Mouse (Mus musculus) CH12F3 (cell line): ENCODE measurements at regions not wholly inside any gene's neighbourhood (a gene's known extent, or its start where the extent isn't known, plus 50 kb on each side); places are given as distances from the start of the nearest gene placed in this dataset.

Source experiments
- in situ Hi-C: fragments of 300-500 bp; cut with MboI; formaldehyde crosslinking; loops from 2 replicates; pipeline ENCODE4 v1.14.3; 2020; ENCODE audit warnings: low sequenced_read_pairs

DNA sequence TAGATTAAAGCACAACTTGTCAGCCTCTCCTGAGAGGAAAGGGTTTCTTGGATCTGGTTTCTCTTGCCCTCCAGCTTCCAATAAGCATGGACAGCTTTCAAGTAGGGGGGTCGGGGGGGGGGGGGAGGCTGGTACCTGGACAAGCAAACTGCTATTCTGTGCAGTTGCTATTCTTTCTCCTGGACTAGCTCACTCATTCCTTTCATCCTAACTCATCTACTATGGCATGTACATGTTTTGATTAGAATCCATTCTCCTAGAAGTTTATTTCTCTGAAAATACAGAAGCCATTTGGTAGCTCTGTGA lies 650.5 kb downstream of the Gsdmc2 start:
- in situ Hi-C loops, result no loop called here

DNA sequence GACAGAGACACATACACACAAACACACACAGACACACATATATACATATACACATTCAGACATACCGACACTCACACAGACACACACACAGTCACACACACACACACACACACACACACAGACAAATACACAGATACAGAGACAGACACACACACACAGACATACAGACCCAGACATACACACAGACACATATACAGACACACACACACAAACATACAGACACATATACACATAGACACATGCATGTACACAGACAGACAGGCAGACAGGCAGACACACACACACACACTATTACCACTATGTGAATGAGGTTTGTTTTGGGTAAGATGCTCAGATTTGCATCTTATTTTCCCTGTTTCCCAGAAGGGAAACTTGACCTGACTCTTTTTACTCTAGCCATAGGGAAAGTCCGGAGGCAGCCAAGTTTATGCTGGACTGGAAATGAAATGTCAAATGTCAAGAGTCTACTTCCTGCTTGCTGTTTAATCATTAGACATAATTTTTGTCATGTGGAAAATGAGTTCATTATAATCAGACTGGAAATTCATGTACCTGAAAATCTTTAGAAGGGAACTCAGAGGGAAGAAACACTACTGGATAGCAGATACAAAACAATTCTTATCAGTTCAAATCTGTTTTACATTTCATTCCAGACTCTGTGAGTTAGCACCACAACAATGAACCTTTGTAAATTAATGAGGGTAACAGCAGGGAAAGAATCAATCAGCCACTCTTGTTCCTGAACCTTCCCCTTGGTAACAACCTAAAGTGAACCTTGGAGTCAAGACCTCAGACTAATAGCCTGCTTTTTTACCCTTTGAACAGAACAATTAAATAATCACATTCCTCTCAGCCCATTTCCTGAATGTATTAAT lies 651.1 kb downstream of the Gsdmc2 start:
- in situ Hi-C loops, result no loop called here

DNA sequence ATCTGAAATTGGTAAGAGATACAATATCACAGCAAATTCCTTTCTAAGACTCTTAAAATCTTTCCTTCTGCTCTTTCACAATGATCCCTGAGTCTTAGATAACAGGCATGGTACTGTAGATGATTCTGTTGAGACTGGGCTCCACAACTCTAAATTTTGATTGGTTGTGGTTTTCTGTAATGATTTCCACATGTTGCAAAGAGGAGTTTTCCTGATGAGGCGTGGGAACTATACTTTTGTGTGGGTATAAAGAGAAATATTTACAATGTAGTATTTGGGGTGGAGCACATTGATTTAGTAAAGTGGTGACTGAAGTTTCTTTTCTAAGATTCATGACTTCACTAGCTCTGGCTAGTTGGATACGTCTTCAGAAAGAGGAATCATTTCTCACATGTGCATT lies 653.2 kb downstream of the Gsdmc2 start:
- in situ Hi-C loops, result no loop called here

DNA sequence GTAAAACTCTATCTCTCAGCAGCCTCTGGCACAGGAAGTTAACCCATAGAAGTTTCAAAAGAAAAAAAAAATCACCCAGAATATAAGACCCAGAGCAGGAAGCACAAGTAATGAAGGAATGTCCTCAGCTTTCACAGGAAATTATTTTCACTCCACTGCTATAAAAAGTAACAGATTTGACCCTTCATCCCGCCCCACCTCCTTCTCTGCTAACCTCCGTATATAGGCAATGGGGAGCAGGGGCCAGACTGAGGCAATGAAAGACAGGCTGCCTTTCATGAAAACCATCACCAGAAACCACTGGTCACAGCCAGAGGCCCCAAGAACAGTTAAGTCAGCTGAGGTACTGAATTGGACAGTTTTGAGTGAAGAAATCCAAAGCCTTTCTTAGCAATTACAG lies 654.9 kb downstream of the Gsdmc2 start:
- in situ Hi-C loops, result no loop called here

DNA sequence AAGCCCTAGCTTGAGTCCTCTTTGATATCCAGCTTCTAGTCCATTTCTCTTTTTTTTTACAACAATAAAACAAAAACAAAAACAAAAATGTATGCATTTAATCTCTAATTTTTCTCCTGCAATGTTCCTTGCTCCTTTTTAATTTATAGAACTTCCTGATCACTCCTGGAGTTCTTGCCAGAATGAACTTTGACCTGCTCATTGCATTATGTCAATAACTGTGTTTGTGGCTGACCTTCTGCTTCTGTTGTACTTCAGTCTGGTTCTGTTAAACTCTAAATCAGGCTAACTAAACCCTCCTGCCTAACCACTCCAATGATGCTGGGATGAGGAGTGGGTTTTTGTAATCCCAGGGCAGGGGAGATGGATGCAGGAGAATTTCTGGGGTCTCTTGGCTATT lies 674.0 kb downstream of the Gsdmc2 start:
- in situ Hi-C loops, result no loop called here

DNA sequence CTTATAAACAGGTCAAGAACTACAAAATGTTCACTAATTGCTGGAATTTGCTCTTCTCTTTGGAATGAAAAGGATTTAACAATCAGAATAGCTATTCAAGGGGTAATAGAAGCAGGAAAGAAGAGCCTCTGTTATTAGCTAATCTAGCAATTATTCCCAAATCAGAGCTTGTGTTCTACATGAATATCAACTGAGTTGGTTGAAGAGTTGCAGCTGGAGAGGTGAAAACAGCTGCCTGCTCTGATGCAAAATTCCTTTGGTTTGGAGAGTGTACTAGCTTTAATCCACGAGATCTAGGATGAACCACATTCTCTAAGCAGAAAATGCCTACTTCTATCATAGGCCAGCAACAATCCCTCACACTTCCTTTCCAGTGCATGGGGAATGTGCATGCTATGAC lies 674.8 kb downstream of the Gsdmc2 start:
- in situ Hi-C loops, result no loop called here

DNA sequence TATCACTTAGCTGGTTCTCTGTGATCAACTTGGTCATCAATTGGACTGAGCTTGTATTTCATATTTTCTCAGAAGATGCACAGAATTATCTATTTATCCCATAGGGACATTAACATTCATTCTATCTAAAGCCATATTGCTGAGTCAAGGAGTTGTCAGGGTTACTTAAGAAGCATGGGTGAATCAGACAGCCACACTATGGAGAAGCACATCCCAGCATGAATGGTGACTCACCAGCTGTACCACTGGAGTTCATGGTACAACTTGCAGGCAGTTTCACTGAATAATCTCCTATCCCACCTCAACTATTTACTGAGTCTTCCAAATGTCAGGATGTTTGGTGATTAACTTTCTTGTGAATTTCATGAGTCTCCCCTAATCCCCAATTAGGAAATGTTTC lies 678.6 kb downstream of the Gsdmc2 start:
- in situ Hi-C loops, result no loop called here

DNA sequence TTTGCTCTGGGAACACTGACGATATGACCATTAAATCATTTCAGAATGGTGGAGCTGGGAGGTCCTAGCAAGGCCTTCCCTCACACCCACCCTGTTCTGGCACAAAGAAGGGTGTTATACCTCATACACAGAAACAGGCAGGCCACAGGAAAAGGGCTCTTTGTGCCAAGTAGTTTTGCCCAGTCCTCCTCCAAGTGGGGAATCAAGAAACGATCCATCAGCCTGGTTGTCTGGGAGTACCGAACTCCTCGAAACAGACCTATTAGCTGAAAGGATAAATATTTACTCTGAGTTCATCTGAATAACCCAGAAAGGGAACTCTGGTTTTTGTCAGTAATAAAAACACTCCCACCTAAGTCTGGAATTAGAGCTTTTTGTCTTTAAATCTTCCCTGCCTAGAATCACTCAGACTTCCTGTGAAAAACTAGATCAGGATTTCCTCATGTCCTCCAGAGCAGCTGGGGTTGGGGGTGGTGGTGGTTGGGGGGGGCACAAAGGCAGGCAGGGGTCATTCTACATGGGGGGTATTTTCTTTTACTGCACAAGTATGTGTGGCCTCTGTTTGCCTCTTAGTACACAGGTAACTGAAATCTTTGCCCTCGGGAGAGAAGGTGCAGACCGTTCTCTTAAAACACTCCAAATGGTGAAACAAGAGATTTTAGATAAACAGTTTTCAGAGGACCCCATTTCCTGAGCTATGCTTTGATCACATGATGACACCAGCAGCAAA lies 681.3 kb downstream of the Gsdmc2 start:
- in situ Hi-C loops, result no loop called here

DNA sequence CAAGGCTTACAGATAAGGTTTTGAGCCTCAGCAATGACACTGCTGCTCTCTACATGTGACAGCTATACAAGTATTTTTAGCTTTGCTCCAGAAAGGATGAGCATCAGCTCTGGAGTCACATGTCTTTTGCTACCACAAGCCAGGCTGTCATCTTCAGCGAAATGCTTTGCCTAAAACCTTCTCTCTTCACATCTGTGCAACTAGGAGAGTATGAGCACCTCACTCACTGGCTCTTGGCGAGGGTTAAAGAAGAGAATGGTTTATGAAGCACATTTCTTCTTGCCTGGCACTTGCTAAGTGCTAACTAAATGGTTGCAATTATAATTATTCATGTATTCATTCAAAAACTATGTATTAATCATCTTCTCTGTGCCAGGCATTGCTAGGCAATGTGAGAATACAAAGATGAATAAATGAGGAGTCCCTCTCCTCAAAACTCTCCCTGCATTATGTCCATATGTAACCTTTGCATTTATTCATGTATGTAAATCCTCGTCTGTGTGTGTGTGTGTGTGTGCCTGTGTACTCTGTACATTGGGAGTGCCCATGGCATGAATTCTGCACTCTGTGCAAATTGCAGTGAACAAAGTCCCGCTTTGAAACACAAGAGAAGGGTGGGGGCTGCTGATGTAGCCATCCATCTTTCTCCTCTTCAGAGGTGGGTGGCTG lies 682.0 kb downstream of the Gsdmc2 start:
- in situ Hi-C loops, result no loop called here

DNA sequence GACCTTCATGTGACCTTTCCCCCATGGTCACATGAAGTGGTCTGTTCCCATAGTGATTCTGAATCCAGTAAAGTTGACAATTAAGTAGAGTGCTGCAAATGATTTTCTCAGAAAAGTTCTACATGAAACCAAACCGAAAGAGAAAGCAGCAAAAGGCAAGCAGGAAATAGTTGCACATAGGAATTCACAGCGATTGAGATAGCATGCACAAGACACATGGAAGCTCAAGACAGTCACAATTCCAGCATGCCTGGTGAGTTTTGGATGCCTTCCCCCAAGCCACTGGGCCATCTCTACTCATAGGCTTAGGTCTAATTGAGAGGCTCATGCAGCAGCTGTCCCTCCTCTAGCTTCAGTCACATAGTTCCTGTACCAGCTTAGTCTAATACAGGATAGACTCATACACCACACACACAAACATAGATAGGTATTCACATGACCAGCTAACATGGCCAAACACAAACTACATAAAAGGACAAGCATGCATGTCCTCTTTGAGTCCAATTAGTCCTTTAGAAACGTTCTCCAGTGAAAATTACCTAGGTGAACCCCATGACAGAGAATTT lies 721.8 kb downstream of the Gsdmc2 start:
- in situ Hi-C loops, result no loop called here

DNA sequence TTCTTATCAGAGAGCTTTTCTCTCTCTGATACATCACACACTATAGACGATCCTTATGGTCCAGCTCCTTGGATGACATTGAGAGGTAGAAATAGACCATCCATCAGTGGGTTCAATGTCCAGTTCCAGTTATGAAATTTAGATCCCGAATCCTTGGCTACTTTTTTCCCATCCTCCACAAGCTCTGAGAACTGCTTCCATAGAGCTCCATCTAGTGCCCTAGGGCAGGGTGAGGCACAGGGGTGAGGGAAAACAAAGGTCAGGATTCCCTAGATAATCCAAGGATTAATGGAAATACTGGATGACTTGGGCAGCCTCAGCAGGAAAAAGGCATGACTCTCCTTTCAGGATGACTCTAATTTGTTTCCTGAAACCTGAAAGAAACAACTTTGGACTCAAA lies 732.1 kb downstream of the Gsdmc2 start:
- in situ Hi-C loops, result no loop called here

DNA sequence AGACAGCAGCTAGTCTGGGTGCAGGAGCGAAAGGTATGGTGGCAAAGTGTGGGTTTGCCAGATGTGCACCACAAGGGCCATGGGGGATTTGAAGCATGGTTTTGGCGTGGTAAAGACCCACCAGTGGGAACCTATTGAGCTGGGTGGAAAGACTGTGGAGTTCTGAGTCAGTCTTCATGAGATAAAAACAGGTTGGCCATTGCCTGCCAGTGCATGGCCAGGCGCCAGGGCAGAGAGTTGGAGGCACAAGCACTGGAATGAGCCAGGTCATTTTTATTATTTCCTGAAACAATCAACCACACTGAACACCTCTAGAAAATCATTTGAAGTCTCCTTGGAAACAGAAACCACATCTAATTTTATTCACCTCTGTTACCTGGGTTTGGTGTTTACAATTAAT lies 744.9 kb downstream of the Gsdmc2 start:
- in situ Hi-C loops, result no loop called here

DNA sequence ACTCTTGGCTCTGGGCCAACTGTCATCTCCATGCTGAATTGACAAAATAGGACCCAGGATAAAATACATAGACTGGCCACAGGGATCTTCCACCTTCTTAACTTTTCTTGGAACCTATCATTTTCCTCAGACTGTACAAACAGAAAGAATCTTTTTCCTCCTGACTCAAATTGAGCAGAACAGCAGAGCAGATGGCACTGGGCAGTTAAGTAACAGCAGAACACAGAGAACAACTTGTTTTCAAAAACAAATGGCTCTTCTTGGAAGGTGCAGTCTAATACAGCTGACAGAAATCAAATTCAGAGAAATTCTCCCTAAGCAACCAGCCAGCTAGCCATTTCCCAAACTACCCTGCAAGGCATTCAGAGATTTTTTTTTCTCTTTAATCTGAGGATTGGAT lies 763.0 kb downstream of the Gsdmc2 start:
- in situ Hi-C loops, result no loop called here

DNA sequence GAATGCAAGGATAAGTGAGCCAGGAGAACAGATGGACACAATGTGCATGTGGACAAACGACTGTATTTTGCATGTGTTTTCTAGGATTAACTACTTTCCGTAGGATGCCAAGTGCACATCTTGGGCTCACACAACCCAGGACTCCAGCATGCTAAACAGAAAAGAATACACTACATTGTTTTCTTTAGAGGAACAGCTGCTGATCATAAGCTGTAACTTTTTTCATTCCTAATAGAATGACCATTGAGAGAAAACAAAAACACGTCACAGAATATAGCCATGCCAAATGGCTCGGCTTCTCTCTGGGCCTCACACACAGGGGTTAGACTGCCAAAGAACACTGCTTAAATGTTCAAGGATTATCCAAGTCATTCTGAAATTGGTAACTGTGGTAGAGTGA lies 765.2 kb downstream of the Gsdmc2 start:
- in situ Hi-C loops, result no loop called here

DNA sequence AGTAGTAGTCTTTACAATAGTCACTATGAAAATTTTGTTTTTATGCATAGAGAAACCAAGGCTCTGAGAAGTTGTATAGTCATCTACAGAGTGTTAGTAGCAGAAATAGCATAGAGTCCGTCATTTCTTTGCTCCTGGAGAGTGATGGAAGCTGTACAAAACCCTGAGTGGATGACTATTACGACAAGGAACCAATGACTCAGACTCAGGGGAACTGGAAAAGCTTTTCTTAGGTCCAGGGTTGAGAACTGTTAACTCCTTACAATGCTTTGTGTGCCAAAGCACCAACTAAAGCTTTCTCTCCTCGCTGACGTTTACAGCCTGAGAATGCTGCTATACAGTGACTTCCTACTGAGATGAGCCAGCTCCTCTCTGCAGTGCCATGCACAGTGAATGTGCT lies 773.1 kb downstream of the Gsdmc2 start:
- in situ Hi-C loops, result no loop called here

DNA sequence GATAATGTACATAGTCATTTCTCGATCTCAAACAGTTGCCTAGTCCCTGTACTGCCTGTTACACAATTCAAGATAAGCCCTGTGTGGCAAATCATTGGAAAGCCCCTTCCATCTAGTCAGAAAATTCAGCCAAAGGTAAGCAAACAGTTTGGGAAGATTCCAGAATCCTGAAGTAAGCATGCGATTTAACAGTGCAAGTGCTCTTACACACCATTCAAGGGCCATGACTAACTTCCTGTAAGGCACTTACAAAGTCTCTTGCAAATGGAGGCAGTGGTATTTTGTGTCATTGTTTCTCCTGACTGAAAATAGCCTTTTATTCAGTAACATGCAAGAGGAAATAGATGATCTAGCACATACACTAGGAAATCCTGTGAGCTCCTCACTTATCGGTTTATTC lies 777.9 kb downstream of the Gsdmc2 start:
- in situ Hi-C loops, result no loop called here

DNA sequence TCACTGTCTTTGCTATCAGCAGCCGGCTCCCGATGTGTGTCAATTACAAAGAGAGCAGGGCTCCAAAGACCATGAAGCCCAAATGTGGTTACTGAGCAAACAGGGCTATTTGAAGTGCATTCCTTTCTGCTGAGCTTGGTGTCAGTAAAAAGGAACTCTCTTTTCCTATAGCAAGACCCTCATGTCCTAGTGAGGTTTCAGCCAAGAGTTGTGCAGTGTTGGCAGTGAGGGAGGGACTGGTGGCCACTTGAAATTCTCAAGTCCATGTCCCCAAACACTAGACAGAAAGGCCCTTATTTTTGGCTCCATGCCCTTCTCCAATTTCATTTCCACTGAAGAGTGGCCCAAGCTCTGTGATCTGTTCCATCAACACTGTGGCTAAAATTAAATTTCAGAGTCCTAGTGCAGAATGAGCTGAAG lies 778.9 kb downstream of the Gsdmc2 start:
- in situ Hi-C loops, result no loop called here

DNA sequence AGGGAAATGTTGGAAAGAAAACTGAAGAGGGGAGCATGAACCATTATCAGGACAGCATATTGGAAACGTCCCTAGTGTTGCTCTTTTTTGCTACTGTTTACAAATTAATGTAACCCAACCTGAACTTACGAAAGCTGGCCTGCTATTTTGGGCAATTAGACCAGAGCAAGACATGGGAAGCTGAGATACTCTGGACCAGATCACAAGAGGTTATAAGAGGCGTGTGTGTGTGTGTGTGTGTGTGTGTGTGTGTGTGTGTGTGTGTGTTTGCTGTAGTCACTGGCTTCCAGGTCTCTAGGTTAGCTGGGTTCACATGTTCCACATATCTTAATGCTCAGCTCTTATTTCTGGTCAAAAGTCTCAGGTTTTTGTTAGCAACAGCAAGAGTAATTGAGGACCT lies 783.1 kb downstream of the Gsdmc2 start:
- in situ Hi-C loops, result no loop called here

DNA sequence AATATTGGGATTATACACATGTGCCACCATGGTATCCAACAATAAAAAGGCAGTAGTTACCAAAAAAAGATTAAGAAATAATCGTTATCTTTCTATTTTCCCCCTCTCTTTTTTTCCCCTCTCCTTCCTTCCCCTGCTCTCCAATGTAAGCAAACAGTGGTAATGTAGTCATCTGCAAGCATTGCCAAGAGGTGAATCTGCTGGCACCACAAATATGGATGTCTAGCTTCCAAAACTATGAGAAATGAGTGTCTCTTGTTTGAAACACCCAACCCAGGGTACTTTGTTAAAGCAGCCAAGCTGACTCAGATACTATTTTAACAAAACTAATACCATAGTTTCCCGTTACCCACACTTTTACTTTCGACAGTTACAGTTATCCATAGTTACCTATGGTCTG lies 784.2 kb downstream of the Gsdmc2 start:
- in situ Hi-C loops, result no loop called here

DNA sequence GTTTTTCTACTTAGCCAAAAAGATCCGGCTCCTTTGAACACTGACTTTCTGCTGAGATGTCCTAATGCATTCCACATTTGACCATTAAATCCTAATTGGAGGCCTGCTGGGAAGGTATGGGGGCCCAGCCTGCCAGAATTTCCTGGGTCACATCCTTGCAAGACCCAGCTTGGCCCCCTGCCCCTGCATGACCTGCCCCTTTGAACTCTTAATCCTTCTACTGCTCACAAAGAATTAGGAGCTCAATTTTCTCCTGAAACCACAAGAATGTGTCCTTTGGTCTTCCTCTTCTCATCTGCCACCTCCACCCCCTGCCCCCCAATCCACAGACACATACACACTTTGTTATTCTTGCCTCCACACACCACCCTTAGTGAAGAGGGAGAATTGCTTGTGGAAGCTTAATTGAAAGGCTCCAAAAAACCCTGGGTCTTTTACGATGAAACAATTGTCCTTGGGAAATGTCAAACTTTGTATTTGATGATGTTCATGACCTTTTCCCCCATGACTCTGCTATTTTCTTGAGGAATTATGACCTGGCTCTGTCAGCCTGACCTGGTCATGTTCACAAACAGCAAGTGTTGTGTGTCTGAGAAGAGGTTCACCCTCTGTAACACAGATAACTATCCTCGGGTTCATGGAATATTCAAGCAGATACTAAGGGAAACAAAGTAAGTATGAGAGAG lies 792.3 kb downstream of the Gsdmc2 start:
- in situ Hi-C loops, result no loop called here

DNA sequence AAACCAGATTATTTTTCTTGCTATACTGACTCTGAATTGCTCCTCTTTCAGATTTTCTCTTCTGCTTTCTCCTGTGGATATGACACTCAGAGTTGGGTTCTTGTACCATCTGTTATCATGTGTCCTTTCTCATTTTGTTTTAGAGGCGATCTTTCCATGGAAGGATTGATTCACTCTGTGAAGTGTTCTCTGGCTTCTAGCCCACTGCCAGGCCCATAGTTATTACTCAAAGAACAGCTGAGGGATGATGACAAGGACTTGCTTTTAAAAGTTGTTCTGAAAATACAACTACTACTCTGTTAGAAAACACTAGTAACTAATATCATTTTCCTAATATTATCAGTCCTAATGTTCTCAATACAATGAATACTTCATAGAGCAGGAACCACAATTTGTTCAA lies 794.9 kb downstream of the Gsdmc2 start:
- in situ Hi-C loops, result no loop called here
